Mouse (Mus musculus) skeletal muscle tissue, adult 2 months (tissue): ENCODE results near the gene Lpp.

Source experiments
- DNase-seq: peaks from one replicate; pipeline ENCODE4 v3.0.0-alpha.2; 2012; ENCODE audit warnings: low read depth, low spot score

Gene Lpp

GRCm38 (mm10) chr16:24678942-24679341, 285.6 kb downstream of the Lpp start:
- DNase-seq: no peak

- DNase-seq: no peak
Observed at GRCm38 (mm10) chr16:24695062-24695461, 301.8 kb downstream of the Lpp start.

- no peak for DNase-seq
Observed at GRCm38 (mm10) chr16:24704215-24704614, 310.9 kb downstream of the Lpp start.

- no peak for DNase-seq
Observed at GRCm38 (mm10) chr16:24723641-24724040, 330.3 kb downstream of the Lpp start.

DNA sequence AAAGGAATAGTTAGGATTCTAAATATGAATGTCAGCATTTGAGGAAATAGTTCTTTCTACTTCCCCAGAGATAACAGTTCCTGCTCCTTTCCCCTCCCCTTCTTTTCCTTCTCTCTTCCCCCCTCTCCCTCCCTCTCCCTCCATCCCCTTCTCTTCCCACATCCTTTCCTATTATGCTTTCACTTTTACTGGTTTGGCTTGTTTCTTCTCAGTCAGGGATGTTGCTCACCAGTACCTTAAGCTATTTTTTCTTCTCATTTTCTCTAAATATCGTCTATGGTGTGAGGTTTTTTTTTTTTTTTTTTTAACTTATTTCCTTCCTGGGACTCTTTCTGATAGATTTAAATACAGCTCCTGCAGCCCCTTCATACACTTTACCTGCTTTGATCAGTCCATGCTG, 339.4 kb downstream of the Lpp start:
- DNase-seq: no peak

DNA sequence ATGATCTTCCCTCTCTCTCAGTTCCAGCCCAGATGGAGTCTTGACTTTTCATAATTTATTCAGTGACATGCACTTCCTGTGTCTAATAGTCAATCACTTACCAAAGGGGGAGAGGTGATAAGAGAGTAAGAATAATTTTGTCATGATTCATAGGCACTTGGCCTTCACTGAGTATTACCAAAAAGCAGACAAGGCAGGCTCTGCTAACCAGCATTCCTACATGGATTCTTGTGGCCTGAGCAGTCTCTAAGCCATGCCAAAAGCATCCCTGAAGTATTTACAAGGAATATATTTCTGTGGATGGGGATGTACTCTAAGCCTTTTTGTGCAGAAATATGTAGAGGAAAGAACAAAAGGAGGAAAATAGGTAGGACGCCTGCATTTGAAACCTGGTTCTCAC, 340.0 kb downstream of the Lpp start:
- DNase-seq: peak; percentile 13

DNA sequence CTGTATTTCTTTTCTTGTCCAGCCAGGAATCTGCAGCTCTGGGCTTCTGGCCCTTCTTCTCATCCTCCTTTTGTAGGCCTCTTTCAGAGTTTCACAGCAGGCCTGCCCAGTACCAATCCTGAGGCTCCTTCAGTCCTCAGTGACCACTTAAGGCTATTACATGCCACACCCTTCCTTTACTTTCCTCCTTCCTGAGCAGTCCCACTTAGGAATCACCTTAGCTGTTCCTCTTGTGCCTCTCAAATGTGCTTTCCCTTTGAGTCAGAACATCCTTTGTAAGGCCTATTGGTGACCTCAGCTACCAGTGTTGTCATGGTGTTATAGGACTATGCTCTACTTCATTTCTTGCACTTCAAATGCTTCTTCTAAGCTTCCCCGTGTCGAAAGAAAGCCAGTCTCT, 342.4 kb downstream of the Lpp start:
- DNase-seq: no peak

DNA sequence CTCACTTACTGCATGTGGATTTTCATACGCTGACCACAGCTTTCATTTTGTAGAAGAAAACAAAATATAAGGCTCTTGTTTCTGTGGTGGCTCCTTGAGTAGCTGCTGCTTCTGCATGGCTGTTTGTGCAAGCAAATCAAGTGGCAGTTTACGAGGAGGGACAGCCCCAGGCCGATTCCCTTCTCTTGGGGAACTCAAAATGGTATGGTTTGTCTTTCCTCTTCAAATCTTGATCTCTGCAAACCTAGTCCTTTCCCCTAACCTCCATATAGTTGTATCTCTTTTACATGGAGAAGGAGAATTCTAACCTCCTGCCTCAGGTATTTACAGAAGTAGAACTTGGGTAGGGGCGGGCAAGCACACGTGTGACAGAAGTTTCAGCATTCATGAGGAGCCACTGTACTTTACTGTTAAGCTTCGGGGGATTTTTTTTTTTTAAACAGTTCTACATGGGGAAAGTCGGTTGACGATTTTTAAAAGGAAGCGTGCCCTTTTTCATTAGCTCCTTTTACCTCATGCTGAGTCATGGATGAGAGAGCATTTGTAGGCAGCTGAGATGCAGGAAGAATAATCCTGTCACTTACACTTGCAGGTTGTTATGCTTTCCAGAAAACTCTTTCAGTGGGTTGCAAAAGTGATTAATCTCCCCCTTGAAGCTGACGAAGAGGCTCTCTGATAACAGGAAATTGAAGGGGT, 344.2 kb downstream of the Lpp start:
- DNase-seq: no peak

- no peak for DNase-seq
Observed at GRCm38 (mm10) chr16:24740714-24741113, 347.4 kb downstream of the Lpp start.

- DNase-seq: no peak
Observed at GRCm38 (mm10) chr16:24749816-24750215, 356.5 kb downstream of the Lpp start.

DNA sequence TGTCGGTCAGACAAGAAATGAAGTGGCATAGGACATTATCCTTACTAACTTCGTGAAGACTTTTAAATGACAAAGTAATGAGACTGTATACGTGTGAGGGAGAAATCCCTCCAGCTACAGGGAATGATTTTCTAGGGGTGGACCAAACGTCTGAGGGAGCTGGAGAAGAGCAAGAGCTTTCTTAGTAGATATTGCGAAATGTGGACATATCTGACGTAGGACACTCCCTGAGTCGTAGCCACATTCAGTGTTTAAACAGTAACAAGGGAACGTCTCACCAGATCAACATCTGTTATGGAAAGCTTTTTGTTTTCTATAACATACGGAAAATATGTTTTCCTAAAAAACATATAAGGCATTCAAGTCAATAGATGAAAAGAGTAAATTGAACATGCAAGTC, 362.8 kb downstream of the Lpp start:
- DNase-seq: no peak

DNA sequence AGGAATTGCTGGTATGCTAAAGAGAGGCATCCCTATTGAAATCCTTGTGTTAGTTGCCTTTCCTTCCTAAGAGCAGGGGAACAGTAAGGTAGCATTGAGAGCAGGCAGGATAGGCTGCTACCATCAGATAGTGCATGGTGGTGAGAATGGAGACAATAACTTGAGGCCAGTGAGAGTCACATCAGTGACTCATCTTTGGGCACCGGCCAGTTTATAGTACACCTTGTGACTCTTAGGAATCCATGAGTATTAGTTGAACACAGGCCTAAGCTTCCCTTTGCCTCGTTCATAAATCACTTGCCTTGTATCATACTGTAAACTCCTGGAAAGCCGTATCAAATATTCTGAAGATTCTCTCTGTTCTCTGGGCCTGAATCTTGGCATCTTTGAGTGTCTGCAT, 372.7 kb downstream of the Lpp start:
- DNase-seq: peak; percentile 21

DNA sequence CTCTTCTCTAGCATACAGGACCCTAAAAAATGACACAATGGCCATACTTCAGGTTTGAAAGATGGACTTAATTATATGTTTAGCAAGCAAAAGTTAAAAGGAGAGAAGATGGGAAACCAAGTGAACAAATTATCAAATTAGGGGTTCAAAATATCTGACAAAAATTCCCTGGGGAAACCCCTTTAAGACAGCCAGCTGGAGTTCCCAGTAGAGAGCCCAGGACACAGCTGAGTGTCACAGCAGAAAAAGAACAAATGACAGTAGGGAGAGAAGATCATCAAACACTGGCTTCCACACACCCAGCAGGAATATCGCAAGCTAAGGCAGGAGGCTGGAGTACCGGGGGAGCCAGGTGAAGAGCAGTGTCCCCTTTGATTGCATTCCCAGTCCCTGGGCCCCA, 373.3 kb downstream of the Lpp start:
- no peak for DNase-seq

- DNase-seq: no peak
Observed at GRCm38 (mm10) chr16:24777053-24777452, 383.7 kb downstream of the Lpp start.

DNA sequence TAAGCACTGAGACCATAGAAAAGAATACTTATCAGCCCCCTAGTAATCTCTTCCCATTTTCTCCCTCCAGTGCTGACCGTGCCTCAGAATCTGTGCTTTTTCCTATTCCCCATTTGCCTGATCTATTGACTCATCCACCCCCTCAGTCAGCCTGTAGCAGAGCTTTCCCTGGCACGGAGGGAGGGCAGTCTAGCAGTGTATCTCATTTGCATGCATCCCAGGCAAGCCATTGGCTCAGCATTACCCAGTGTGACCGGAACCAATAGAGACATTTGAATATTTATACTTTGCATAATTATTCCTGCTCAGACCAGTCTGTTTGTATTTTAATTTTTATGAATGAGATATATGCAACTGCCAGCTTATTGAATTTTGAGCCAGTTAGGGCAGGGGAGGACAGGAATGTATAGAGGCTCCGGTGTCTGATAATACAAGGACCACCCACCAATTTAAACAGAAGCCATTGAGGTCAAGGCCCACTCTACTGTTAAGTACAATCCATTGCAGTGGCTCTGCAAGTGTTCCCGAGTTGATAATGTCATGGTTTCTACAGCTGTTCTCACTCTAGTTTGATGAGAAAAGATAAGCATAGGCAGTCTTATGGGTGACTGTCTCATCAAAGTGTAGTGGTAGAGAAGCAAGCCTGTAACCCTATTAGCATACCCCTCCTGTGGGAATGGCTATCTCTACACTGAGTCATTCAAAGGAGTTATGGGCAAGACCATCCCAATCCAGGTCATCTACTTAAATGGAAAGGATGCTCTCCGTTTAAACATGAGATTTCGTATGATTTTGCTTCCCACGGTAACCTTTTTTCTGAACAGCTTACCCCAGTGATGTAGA, 385.3 kb downstream of the Lpp start:
- no peak for DNase-seq

- no peak for DNase-seq
Observed at GRCm38 (mm10) chr16:24780545-24780944, 387.2 kb downstream of the Lpp start.

- no peak for DNase-seq
Observed at GRCm38 (mm10) chr16:24781922-24782321, 388.6 kb downstream of the Lpp start.

- DNase-seq: no peak
Observed at GRCm38 (mm10) chr16:24785651-24786050, 392.3 kb downstream of the Lpp start.

DNA sequence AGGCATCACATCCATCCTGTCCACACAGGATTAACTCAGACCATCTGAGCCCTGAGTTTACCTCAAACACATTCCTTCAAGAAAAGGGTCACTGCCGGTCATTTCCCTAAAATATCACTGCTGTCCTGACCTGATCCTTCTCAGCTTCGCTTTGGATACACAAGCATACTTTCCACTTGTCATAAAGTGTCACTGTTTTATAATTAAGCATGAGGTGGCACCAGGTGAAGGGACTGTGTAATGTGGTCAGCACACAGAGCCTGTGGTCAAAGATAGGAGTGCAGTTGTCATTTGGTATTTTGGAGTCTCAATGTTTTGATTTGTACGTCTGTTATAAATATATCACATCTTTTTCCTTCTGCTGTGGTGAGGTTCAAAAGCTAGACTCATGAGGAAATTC, 395.7 kb downstream of the Lpp start:
- DNase-seq: peak; percentile 88

DNA sequence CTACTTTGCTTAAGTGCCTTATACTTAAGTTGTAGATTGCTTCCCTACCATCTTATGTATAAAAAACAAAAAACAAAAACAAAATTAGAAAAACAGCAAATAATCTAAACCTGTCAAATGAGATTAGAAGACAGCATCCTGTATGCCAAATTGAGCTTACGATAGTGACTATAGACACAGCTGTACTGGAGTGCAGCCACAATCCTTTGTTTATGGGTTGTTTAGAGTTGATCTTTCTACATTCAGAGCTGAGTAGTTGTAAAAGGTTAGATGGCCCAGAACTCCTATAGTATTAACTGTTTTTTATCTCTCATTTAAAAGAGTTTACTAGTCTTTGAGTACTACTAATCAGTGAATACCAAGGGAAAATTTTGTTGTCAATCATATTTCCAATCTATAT, 398.1 kb downstream of the Lpp start:
- no peak for DNase-seq

GRCm38 (mm10) chr16:24791984-24792383, 398.7 kb downstream of the Lpp start:
- no peak for DNase-seq

GRCm38 (mm10) chr16:24792836-24793235, 399.5 kb downstream of the Lpp start:
- DNase-seq: no peak

GRCm38 (mm10) chr16:24794665-24795064, 401.4 kb downstream of the Lpp start:
- no peak for DNase-seq
